Mouse (Mus musculus): ENCODE results near the gene Slc16a2.

The Slc16a2 gene

GRCm38 (mm10) chrX:103653021-103653420 is 168.8 kb downstream of the Slc16a2 start:
- DNase-seq (ENCODE audit: low spot score), result no peak

- DNase-seq (ENCODE audit: low spot score), result no peak
Observed at GRCm38 (mm10) chrX:103652048-103652447, 169.7 kb downstream of the Slc16a2 start.

Data from MN1 (cell line).